Mouse (Mus musculus) small intestine, adult 10 weeks (tissue): ENCODE results near the gene Il12a. TPM values are rescaled to one million over a fixed set of nuclear protein-coding genes. Genes with fewer than 3 reads are reported as not detected.

Experiments
- polyA plus RNA-seq: library from polyadenylated mRNA; stranded (reverse); fragments of 350-450 nt; fragmentation: Illumina TruSeq; extraction: RNeasy Lipid Tissue Mini Kit (QIAGEN cat#74804); gene quantifications from one replicate; pipeline ENCODE4 v1.2.3, GENCODE M21; 2014; ENCODE audit warnings: low replicate concordance

Il12a gene
- polyA plus RNA-seq: not detected

GRCm38 (mm10) chr3:68690344-68690743 is at the start of gene Il12a:
Gene Il12a, plus strand, starts transcription at chr3:68690644.

Other genes with a start within 250 kb of the Il12a start
- gene 1110032F04Rik, start 178.9 kb downstream of the Il12a start, polyA plus RNA-seq: 1.0 TPM